Mouse (Mus musculus): ENCODE measurements around the gene Artn.
A peak's percentile ranks its signal among the peaks of the same experiment; 100 is the strongest.

Artn gene

GRCm38 (mm10) chr4:117914031-117914430 is 15.5 kb downstream of the Artn start:
- no peak for DNase-seq (ENCODE audit: low read depth, low spot score)
- Histone ChIP-seq H3K36me3 (ENCODE audit: control insufficient read depth, insufficient read depth, low read length, poor library complexity, severe bottlenecking) (no peaks in the 10 kb centered on the region; the same call in 1 of the 2 replicates), H3K27me3 (ENCODE audit: control insufficient read depth, insufficient read depth, low read length, poor library complexity, severe bottlenecking) (no peaks in the 10 kb centered on the region)

DNA sequence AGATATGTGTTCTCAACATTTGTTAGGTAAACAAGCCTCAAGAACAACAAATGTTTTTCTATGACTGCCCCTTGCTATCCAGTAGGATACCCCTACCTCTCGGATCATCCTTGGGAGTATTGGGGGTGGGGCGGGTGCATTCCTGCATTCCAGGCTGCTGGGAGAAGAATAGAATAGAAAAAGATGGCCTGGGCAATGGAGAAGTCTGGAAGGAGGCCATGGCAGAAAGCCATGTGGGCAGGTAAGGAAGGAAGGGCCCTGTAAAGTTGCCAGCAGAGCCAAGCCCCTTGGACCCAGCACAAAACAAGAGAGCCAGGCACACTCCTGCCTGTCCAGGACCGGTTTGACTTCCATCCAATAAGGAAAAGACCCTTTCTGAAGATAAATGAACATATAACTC is 16.1 kb downstream of the Artn start:
- no peaks in the 10 kb centered on the region; the same call in 1 of the 2 replicates for H3K36me3 ChIP-seq (ENCODE audit: control insufficient read depth, insufficient read depth, low read length, poor library complexity, severe bottlenecking)
- DNase-seq (ENCODE audit: low read depth, low spot score) = no peak
- no peaks in the 10 kb centered on the region for H3K27me3 ChIP-seq (ENCODE audit: control insufficient read depth, insufficient read depth, low read length, poor library complexity, severe bottlenecking)

GRCm38 (mm10) chr4:117912685-117913273 is 16.8 kb downstream of the Artn start:
- no peaks in the 10 kb centered on the region; the same call in 1 of the 2 replicates for H3K36me3 ChIP-seq (ENCODE audit: control insufficient read depth, insufficient read depth, low read length, poor library complexity, severe bottlenecking)
- H3K27me3 ChIP-seq (ENCODE audit: control insufficient read depth, insufficient read depth, low read length, poor library complexity, severe bottlenecking) = no peaks in the 10 kb centered on the region
- no peak for DNase-seq (ENCODE audit: low read depth, low spot score)

DNA sequence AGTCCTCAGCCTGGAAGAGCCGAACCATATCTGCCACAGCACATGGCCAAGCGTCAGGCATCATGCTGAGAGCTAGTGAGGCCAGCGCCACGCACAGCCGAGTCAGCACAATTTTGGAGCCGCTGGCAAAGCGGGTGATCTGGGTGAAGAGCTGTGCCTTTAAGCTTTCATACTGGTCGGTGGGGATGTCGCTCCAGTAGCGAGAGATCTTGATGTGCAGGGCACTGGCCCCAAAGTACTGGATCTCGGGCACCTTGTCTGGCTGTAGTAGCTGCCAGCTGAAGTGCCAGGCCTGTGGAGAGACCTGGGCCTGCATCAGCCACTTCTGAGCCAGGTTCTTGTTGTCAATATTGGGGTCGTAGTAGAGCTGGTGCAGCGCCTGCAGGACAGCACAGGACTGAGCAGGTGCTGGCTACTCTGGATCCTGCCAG is 17.4 kb downstream of the Artn start:
- DNase-seq (ENCODE audit: low read depth, low spot score) = no peak

GRCm38 (mm10) chr4:117908834-117909453 is 20.6 kb downstream of the Artn start:
- DNase-seq (ENCODE audit: low read depth, low spot score) = no peak
- H3K36me3 ChIP-seq (ENCODE audit: control insufficient read depth, insufficient read depth, low read length, poor library complexity, severe bottlenecking) = no peaks in the 10 kb centered on the region; the same call in 1 of the 2 replicates
- H3K27me3 ChIP-seq (ENCODE audit: control insufficient read depth, insufficient read depth, low read length, poor library complexity, severe bottlenecking) = no peaks in the 10 kb centered on the region

More for the DNA sequence above, 17.4 kb downstream of the Artn start:
- H3K36me3 ChIP-seq (ENCODE audit: control insufficient read depth, insufficient read depth, low read length, poor library complexity, severe bottlenecking) = no peaks in the 10 kb centered on the region; the same call in 1 of the 2 replicates
- no peaks in the 10 kb centered on the region for H3K27me3 ChIP-seq (ENCODE audit: control insufficient read depth, insufficient read depth, low read length, poor library complexity, severe bottlenecking)

GRCm38 (mm10) chr4:117906196-117906595 is 23.4 kb downstream of the Artn start:
- H3K36me3 ChIP-seq (ENCODE audit: control insufficient read depth, insufficient read depth, low read length, poor library complexity, severe bottlenecking) = peaks cover 4% of the 10 kb centered on the region
- no peak for DNase-seq (ENCODE audit: low read depth, low spot score)
- no peaks in the 10 kb centered on the region for H3K27me3 ChIP-seq (ENCODE audit: control insufficient read depth, insufficient read depth, low read length, poor library complexity, severe bottlenecking)

DNA sequence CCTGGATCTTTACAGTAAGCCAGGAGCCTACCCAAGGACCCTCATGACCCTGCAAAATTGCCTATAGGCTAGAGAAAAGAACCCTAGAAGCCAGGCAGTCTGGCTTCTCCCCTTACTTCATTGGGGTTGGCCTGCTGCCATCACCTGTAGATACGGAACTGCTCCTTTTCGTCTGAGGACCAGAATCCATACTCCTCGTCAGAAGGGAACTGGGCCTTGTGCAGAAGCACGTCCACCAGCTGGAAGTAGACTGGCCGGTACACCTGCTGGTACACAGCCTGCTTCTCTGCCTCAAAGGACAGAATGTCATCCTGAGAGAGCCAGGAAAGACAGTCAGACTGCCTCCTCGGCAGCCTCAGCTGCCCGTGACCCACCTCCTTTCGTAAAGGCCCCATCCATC is 24.8 kb downstream of the Artn start:
- DNase-seq (ENCODE audit: low read depth, low spot score) = no peak
- Histone ChIP-seq H3K36me3 (ENCODE audit: control insufficient read depth, insufficient read depth, low read length, poor library complexity, severe bottlenecking) (peaks cover 5% of the 10 kb centered on the region), H3K27me3 (ENCODE audit: control insufficient read depth, insufficient read depth, low read length, poor library complexity, severe bottlenecking) (no peaks in the 10 kb centered on the region)

DNA sequence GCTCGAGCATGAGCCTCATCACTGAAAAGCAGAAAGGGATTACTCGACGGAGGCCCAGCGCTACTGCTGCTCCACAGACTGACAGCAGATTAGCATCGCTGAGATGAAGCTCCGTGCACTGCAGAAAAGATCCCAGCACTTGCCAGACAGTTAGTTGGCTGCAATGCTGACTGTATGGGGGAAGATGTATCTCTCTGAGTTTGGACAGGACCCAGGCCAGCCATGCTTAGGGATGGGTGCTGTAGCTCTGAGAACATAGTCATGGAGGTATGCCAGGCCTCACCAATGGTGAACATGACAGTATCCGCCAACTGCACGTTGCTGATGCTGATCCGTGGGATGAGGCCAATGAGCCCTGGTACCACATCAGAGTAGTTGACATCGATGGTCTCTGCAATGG is 25.5 kb downstream of the Artn start:
- DNase-seq (ENCODE audit: low read depth, low spot score) = no peak
- no peaks in the 10 kb centered on the region for H3K27me3 ChIP-seq (ENCODE audit: control insufficient read depth, insufficient read depth, low read length, poor library complexity, severe bottlenecking)

GRCm38 (mm10) chr4:117898111-117898510 is 31.5 kb downstream of the Artn start:
- Histone ChIP-seq H3K27me3 (ENCODE audit: control insufficient read depth, insufficient read depth, low read length, poor library complexity, severe bottlenecking) (no peaks in the 10 kb centered on the region), H3K36me3 (ENCODE audit: control insufficient read depth, insufficient read depth, low read length, poor library complexity, severe bottlenecking) (peaks cover 5% of the 10 kb centered on the region)
- no peak for DNase-seq (ENCODE audit: low read depth, low spot score)

More for the DNA sequence above, 25.5 kb downstream of the Artn start:
- H3K36me3 ChIP-seq (ENCODE audit: control insufficient read depth, insufficient read depth, low read length, poor library complexity, severe bottlenecking) = peaks cover 5% of the 10 kb centered on the region

DNA sequence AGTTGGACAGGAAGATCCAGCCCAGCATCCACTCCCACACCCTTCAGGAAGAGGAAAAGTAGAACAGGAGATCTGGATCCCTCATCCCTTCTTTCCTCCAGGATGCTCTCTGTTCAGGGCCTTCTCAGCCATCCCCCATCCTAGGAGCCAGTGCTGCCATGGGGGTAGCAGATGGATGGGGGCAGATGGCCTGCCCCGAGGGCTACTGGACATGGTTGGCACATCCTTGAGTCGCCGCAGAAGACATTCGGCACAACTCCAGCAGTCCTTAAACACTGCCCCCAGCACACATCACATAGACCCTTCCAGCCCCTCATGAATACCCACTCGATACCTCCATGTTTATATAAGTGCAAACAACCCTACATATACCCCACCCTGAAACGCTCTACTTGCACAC is 33.5 kb downstream of the Artn start:
- no peaks in the 10 kb centered on the region for H3K27me3 ChIP-seq (ENCODE audit: control insufficient read depth, insufficient read depth, low read length, poor library complexity, severe bottlenecking)
- no peaks in the 10 kb centered on the region; the same call in none of the 2 replicates for H3K36me3 ChIP-seq (ENCODE audit: control insufficient read depth, insufficient read depth, low read length, poor library complexity, severe bottlenecking)
- no peak for DNase-seq (ENCODE audit: low read depth, low spot score)

DNA sequence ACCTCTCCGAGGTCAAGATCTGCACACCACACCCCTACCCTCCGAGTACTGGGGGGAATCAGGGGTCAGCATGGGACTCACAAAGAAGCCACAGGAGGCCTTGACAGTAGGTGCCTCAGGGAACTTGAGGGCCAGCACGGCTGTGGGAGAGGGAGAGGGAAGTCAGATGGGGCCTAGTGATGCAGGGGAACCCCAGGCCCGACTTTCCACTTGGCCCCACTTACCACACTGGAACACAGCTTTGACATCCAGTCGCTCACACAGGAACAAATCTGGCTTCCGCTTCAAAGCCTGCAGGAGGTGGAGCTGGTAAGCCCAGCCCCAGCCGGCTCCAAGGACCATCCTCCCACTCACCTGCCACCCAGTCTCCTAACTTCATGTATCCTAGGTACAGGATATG is 34.2 kb downstream of the Artn start:
- DNase-seq (ENCODE audit: low read depth, low spot score) = no peak
- Histone ChIP-seq H3K27me3 (ENCODE audit: control insufficient read depth, insufficient read depth, low read length, poor library complexity, severe bottlenecking) (no peaks in the 10 kb centered on the region), H3K36me3 (ENCODE audit: control insufficient read depth, insufficient read depth, low read length, poor library complexity, severe bottlenecking) (no peaks in the 10 kb centered on the region; the same call in none of the 2 replicates)

GRCm38 (mm10) chr4:117894601-117895000 is 35.0 kb downstream of the Artn start:
- Histone ChIP-seq H3K27me3 (ENCODE audit: control insufficient read depth, insufficient read depth, low read length, poor library complexity, severe bottlenecking) (no peaks in the 10 kb centered on the region), H3K36me3 (ENCODE audit: control insufficient read depth, insufficient read depth, low read length, poor library complexity, severe bottlenecking) (no peaks in the 10 kb centered on the region; the same call in none of the 2 replicates)
- DNase-seq (ENCODE audit: low read depth, low spot score) = no peak

DNA sequence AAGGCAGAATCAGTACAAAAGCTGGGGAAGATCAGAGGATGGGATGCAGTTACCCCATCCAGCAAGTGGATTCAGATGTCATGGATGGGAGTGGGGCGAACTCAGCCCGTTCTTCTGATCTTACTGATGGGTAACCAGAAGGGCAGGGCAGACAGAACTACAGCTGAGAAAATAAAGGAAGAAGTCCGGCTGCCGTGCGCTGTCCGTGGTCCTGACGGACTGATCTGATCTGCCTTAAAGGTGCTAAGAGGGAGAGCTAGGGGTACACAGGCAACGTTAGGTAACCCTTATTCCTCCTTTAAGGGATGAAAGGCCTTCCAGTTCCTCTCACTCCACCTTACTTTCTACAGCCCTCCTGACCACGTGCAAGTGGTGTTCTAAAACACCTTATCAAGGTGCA is 36.2 kb downstream of the Artn start:
- DNase-seq (ENCODE audit: low read depth, low spot score) = peak; percentile 80
- H3K27me3 ChIP-seq (ENCODE audit: control insufficient read depth, insufficient read depth, low read length, poor library complexity, severe bottlenecking) = no peaks in the 10 kb centered on the region
- H3K36me3 ChIP-seq (ENCODE audit: control insufficient read depth, insufficient read depth, low read length, poor library complexity, severe bottlenecking) = no peaks in the 10 kb centered on the region; the same call in none of the 2 replicates

DNA sequence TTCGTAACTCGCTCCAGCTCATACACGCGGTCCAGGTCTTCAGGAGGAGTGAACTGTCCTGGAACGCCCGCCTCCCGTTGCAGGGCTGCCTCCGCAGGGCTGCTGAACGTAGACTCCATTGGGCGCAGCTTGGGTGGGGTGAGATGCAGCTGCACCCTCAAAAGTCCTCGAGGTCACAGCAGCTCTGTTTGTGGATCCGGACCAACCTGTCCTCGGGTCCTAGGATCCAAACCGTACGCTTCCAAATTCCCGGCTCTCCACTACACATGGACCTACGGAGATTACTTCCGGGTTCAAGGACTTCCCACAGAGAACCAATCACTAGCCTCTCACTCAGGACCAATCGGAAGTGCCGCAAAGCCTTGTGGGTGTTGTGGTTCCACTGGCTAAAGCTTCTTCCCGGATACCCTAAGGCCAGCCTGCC is 37.8 kb downstream of the Artn start, which contains the start of gene Dph2:
Dph2 (minus strand) TSS at position 295 of the 424 bp plus-strand sequence.
- Histone ChIP-seq H3K27me3 (ENCODE audit: control insufficient read depth, insufficient read depth, low read length, poor library complexity, severe bottlenecking) (no peaks in the 10 kb centered on the region), H3K36me3 (ENCODE audit: control insufficient read depth, insufficient read depth, low read length, poor library complexity, severe bottlenecking) (no peaks in the 10 kb centered on the region; the same call in none of the 2 replicates)
- peak; percentile 88 for DNase-seq (ENCODE audit: low read depth, low spot score)

GRCm38 (mm10) chr4:117890750-117891149 is 38.8 kb downstream of the Artn start:
- Histone ChIP-seq H3K27me3 (ENCODE audit: control insufficient read depth, insufficient read depth, low read length, poor library complexity, severe bottlenecking) (no peaks in the 10 kb centered on the region), H3K36me3 (ENCODE audit: control insufficient read depth, insufficient read depth, low read length, poor library complexity, severe bottlenecking) (no peaks in the 10 kb centered on the region; the same call in none of the 2 replicates)
- DNase-seq (ENCODE audit: low read depth, low spot score) = no peak

Data from splenic B cell, adult 2 months (primary cell).